In genomic region chr2:168679381-168680199, GRCm38 (mm10) we compare ENCODE assay signal across 12 mouse cellular contexts.
DNase-seq lines count a peak whose midpoint lies in the region; ATAC-seq and TF ChIP-seq lines count a peak whose summit lies in the region.
"Had no signal": no experiment of that assay in that cellular context is flagged by ENCODE, and none has a peak within 500 bp of the region (broad histone marks: within the 10 kb centered on the region; RNA-seq: fewer than 3 reads in every experiment).

No protein-coding gene starts in this region.

- peaks cover 2% of the 10 kb centered on the region; the same call in 1 of the 2 replicates for H3K9me3 ChIP-seq in forebrain, embryonic 16.5 days (ENCODE audit: control insufficient read depth, low read length)
- H3K9me3 ChIP-seq in midbrain, embryonic 15.5 days: no peaks in the 10 kb centered on the region
- H3K9me3 ChIP-seq: heart, embryonic 15.5 days had no signal

- intact Hi-C loops in heart, adult 2 months (cut with DNase I): no loop called here

- H3K4me3 ChIP-seq in layer of hippocampus, adult 2 months: no peak overlapping the region
- no peak overlapping the region for H3K4me3 ChIP-seq in forebrain, embryonic 16.5 days (replicated peaks; ENCODE audit: low read length)
- no peak overlapping the region for H3K4me3 ChIP-seq in midbrain, embryonic 15.5 days
- no peak overlapping the region for H3K4me3 ChIP-seq in heart, adult 2 months
- H3K4me3 ChIP-seq: heart, embryonic 15.5 days; myocyte had no signal

- no peak for TF ChIP-seq POLR2A in brain, embryonic 14.5 days (IDR thresholded peaks at IDR 0.05; ENCODE audit: borderline replicate concordance, extremely low read depth, insufficient read depth, insufficient read length, poor library complexity, severe bottlenecking)
- TF ChIP-seq POLR2A in heart, adult 2 months (IDR thresholded peaks at IDR 0.05; ENCODE audit: insufficient read depth, low read depth, low read length): no peak

- no peak for DNase-seq in layer of hippocampus, adult 2 months (ENCODE audit: low spot score in 2 of 2)
- no peak for DNase-seq in layer of hippocampus, postnatal 10 days (ENCODE audit: low spot score in 2 of 2)
- DNase-seq in brain, embryonic 14.5 days (ENCODE audit: low read depth): peak; percentile 82
- DNase-seq in urinary bladder, adult 2 months (ENCODE audit: low spot score): no peak
- DNase-seq in kidney, adult 8-10 months: no peak
- no peak for DNase-seq in heart, adult 2 months
- DNase-seq: kidney, adult 9 months; lung, adult 2 months had no signal

- TF ChIP-seq CTCF in layer of hippocampus, adult 2 months (conservative IDR thresholded peaks at IDR 0.05): peak; percentile 19; the same call in 1 of the 2 replicates
- peak; percentile 34; the same call in 1 of the 2 replicates for TF ChIP-seq CTCF in brain, embryonic 14.5 days (IDR thresholded peaks at IDR 0.05; ENCODE audit: borderline replicate concordance, extremely low read depth, insufficient read depth, insufficient read length)
- TF ChIP-seq CTCF in heart, adult 2 months (IDR thresholded peaks at IDR 0.05): no peak

- H3K27me3 ChIP-seq in forebrain, embryonic 16.5 days (replicated peaks; ENCODE audit: control insufficient read depth, insufficient read depth, low read length): no peaks in the 10 kb centered on the region
- no peaks in the 10 kb centered on the region for H3K27me3 ChIP-seq in midbrain, embryonic 15.5 days (replicated peaks)
- H3K27me3 ChIP-seq in heart, adult 2 months (ENCODE audit: control insufficient read depth, insufficient read depth, low read length): no peaks in the 10 kb centered on the region

- H3K27ac ChIP-seq in layer of hippocampus, adult 2 months: peak overlapping the region; percentile 59; the same call in 1 of the 2 replicates
- peak overlapping the region; percentile 94 for H3K27ac ChIP-seq in forebrain, embryonic 16.5 days (ENCODE audit: low read length)
- H3K27ac ChIP-seq in midbrain, embryonic 15.5 days: peak overlapping the region; percentile 78
- no peak overlapping the region for H3K27ac ChIP-seq in heart, adult 2 months
- H3K27ac ChIP-seq: heart, embryonic 15.5 days had no signal

- H3K4me2 ChIP-seq in forebrain, embryonic 16.5 days (ENCODE audit: low read length): no peak overlapping the region; the same call in 1 of the 2 replicates
- H3K4me2 ChIP-seq in midbrain, embryonic 15.5 days: 0 out of 2 replicates have a peak overlapping the region, but pooled peaks have one; percentile 3
- H3K4me2 ChIP-seq: heart, embryonic 15.5 days had no signal

- TF ChIP-seq EP300 in heart, adult 2 months (IDR thresholded peaks at IDR 0.05; ENCODE audit: insufficient read depth, low read depth, low read length): no peak

- no peaks in the 10 kb centered on the region for H3K79me2 ChIP-seq in heart, adult 2 months (replicated peaks; ENCODE audit: control insufficient read depth, insufficient read depth, low read length)

- peaks cover 15% of the 10 kb centered on the region for H3K36me3 ChIP-seq in forebrain, embryonic 16.5 days (ENCODE audit: control insufficient read depth, insufficient read depth)
- peaks cover 16% of the 10 kb centered on the region for H3K36me3 ChIP-seq in midbrain, embryonic 15.5 days (replicated peaks)
- H3K36me3 ChIP-seq in heart, adult 2 months (ENCODE audit: control insufficient read depth, insufficient read depth, low read length): no peaks in the 10 kb centered on the region

- H3K9ac ChIP-seq in forebrain, embryonic 16.5 days (replicated peaks; ENCODE audit: low read depth, low read length): peak overlapping the region; percentile 17; the same call in 1 of the 2 replicates
- H3K9ac ChIP-seq in midbrain, embryonic 15.5 days: no peak overlapping the region
- no peak overlapping the region for H3K9ac ChIP-seq in heart, adult 2 months (ENCODE audit: low read depth, low read length)
- H3K9ac ChIP-seq: heart, embryonic 15.5 days had no signal

- 34% methylated on average over 19 of the region's 19 CpGs for WGBS in forebrain, embryonic 16.5 days
- WGBS in midbrain, embryonic 15.5 days: 32% methylated on average over 19 of the region's 19 CpGs
- WGBS in heart, adult 2 months: 78% methylated on average over 19 of the region's 19 CpGs

- H3K4me1 ChIP-seq in forebrain, embryonic 16.5 days (replicated peaks; ENCODE audit: control insufficient read depth, insufficient read depth, low read length): peaks cover 28% of the 10 kb centered on the region
- H3K4me1 ChIP-seq in midbrain, embryonic 15.5 days: peaks cover 21% of the 10 kb centered on the region
- H3K4me1 ChIP-seq in heart, adult 2 months (ENCODE audit: control insufficient read depth, insufficient read depth, low read length): no peaks in the 10 kb centered on the region
- H3K4me1 ChIP-seq: heart, embryonic 15.5 days had no signal

- peak; percentile 52 for ATAC-seq in forebrain, embryonic 16.5 days
- peak; percentile 40 for ATAC-seq in midbrain, embryonic 15.5 days (replicated peaks)
